Mouse (Mus musculus) limb, embryonic 14.5 days (tissue): Measurements from ENCODE around the gene Nr2e1. TPM values are rescaled to one million over a fixed set of nuclear protein-coding genes. Genes with fewer than 3 reads are reported as not detected.

ENCODE experiments used
- ATAC-seq: fragments of 200-750 bp; cut with Nextera tagmentation; 2 replicates; pipeline ENCODE4 v1.8.0; 2017; ENCODE audit warnings: low read depth, moderate number of reproducible peaks, moderate TSS enrichment; ENCODE audit not compliant: low FRiP score
- DNase-seq: peaks from one replicate; pipeline ENCODE4 v3.0.0-alpha.2; 2015; ENCODE audit warnings: low spot score
- H3K27ac ChIP-seq: fragments of 300-500 bp; sonication (generic); replicated peaks from 2 replicates; pipeline ENCODE4 v1.5.1; 2014; ENCODE audit warnings: low read depth, mild to moderate bottlenecking, low read length, moderate library complexity, mixed read lengths
- H3K27me3 ChIP-seq: fragments of 300-500 bp; sonication (generic); 2 replicates; pipeline ENCODE4 v1.6.1; 2014; ENCODE audit warnings: low read length, mixed read lengths; ENCODE audit not compliant: control insufficient read depth, insufficient read depth
- H3K36me3 ChIP-seq: fragments of 300-500 bp; sonication (generic); 2 replicates; pipeline ENCODE4 v1.6.1; 2014; ENCODE audit warnings: mild to moderate bottlenecking, low read length, moderate library complexity, mixed read lengths; ENCODE audit not compliant: control insufficient read depth, insufficient read depth
- H3K4me1 ChIP-seq: fragments of 300-500 bp; sonication (generic); 2 replicates; pipeline ENCODE4 v1.6.1; 2014; ENCODE audit warnings: antibody characterized with exemption, low read length, mixed read lengths; ENCODE audit not compliant: control insufficient read depth, insufficient read depth
- H3K4me2 ChIP-seq: fragments of 300-500 bp; sonication (generic); replicated peaks from 2 replicates; pipeline ENCODE4 v1.6.1; 2014; ENCODE audit warnings: low read depth, mild to moderate bottlenecking, low read length, moderate library complexity; ENCODE audit not compliant: severe bottlenecking
- H3K4me3 ChIP-seq: fragments of 300-500 bp; sonication (generic); replicated peaks from 2 replicates; pipeline ENCODE4 v1.5.1; 2014; ENCODE audit warnings: low read length
- H3K9ac ChIP-seq: fragments of 300-500 bp; sonication (generic); 2 replicates; pipeline ENCODE4 v1.6.1; 2014; ENCODE audit warnings: mild to moderate bottlenecking, low read depth, low read length, moderate library complexity; ENCODE audit not compliant: severe bottlenecking
- H3K9me3 ChIP-seq: fragments of 300-500 bp; sonication (generic); 2 replicates; pipeline ENCODE4 v1.6.1; 2016; ENCODE audit warnings: low read length; ENCODE audit not compliant: control insufficient read depth
- POLR2A ChIP-seq: fragments of 200-500 bp; IDR thresholded peaks from 2 replicates; pipeline ENCODE4 v1.8.0; 2012; ENCODE audit warnings: inconsistent platforms, mild to moderate bottlenecking, moderate library complexity, borderline replicate concordance; ENCODE audit not compliant: insufficient read depth, insufficient read length; ENCODE audit errors: extremely low read depth
- WGBS: fragments of 180-500 bp; shearing (Covaris S2); extraction: QIAGEN DNeasy Blood & Tissue Kit; methylation state at CpG from one replicate; pipeline ENCODE4 v1.1.7; 2014; 5-methylcytosine and 5-hydroxymethylcytosine counted together
- polyA plus RNA-seq, 2 experiments: library from polyadenylated mRNA; depleted of rRNA in 1 of 2; stranded (reverse) in 1 of 2; unstranded in 1 of 2; fragments of >200 nt; fragmentation: Nextera tagmentation in 1 of 2; extraction: Ambion mirVana in 1 of 2; gene quantifications; 2 replicates each; pipeline versions ENCODE4 v1.2.1 to v1.2.3; 2012 to 2014

Nr2e1 gene
- polyA plus RNA-seq, 2 experiments: 0.15 TPM; not detected in 1

DNA sequence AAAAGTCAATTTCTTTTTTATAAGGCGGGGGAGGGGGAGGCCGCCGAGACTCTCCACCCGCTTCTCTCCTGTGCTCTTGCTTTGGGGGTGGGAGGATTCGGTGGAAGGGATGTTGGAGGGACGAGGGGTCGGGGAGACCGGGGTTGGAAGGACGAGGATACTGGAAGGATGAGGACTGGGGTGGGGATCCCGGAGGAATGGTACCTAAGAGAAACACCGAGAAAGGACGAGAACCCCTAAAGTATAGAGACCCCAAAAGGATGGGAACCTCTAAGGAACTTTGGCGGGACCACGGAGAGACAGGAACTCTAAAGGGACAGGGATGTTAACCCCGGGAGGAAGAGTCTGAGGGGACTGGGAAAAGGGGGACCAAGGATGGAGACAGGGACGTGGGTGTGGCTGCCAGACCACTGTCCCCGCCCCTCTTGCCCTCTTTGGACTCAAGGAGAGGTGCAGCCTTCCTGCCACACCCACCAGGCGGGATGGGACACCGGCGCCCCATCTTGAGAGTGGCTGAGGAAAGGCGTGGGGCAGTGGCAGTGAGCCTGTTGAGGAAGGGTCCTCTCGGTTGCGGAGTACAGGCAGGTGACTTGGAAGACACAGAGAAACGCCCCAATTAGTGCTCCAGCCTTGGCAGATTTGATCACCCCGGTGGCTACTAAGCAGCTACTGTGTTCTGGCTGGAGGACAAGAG, 8.7 kb upstream of the Nr2e1 start:
- peak overlapping the region; percentile 25 for H3K4me3 ChIP-seq
- TF ChIP-seq POLR2A: no peak
- no peak for DNase-seq
- no peak overlapping the region for H3K27ac ChIP-seq
- peaks cover 85% of the 10 kb centered on the region for H3K27me3 ChIP-seq
- no peaks in the 10 kb centered on the region for H3K9me3 ChIP-seq
- H3K4me1 ChIP-seq: peaks cover 7% of the 10 kb centered on the region
- no peaks in the 10 kb centered on the region for H3K36me3 ChIP-seq
- H3K4me2 ChIP-seq: peak overlapping the region; percentile 47
- H3K9ac ChIP-seq: no peak overlapping the region
- WGBS: under 1% methylated on average over 25 of the region's 25 CpGs
- ATAC-seq: no peak

- H3K9me3 ChIP-seq: no peaks in the 10 kb centered on the region
- no peak overlapping the region for H3K27ac ChIP-seq
- under 1% methylated on average over 54 of the region's 67 CpGs for WGBS
- no peak overlapping the region for H3K9ac ChIP-seq
- peaks cover 93% of the 10 kb centered on the region for H3K27me3 ChIP-seq
- H3K4me1 ChIP-seq: peaks cover 7% of the 10 kb centered on the region
- peak overlapping the region; percentile 47 for H3K4me2 ChIP-seq
- TF ChIP-seq POLR2A: no peak
- ATAC-seq (no peak), DNase-seq (no peak)
- peak overlapping the region; percentile 25 for H3K4me3 ChIP-seq
- no peaks in the 10 kb centered on the region for H3K36me3 ChIP-seq
These were observed 8.0 kb upstream of the Nr2e1 start for GRCm38 (mm10) chr10:42591185-42591992.

DNA sequence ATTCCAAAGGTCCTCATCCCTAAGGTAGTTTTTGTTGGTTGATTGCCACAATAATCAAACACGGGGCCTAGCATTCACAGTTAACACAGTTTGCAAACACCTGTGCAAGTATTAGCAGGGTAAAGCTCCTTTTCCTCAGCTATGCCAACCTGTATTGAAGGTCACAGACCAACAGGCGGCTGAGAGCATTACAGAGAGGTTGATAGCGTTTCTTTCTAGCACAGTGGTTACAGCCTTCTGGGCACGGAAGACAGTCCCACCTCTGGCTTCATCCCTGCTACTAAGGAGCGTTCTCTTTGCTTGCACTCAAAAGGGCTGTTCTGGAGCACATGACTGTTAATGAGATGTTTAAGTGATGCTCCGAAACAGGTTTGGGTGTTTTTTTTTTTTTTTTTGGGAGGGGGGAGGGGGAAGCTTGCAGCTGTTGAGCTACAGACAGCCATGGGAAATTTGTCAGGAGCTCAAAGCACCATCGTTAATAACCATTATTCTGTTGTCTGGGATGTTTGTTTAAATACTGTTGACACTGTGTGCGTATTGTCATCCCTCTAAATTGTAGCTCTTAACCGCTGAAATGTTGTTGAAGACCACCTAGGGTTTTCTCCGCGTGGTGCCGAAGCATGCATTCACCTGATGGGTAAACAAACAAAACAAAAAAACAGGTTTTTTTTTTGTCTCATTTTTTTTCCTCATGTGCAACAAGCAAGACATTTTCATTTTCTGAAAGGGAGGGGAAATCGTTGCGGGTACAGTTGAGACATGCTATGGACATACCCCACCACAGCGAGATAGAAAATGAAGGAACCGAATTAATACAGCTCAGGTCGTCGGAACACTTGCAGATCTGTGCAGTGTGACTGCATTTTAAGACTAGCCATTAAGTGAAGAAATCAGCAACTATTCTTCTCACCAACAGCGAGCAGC, 7.1 kb upstream of the Nr2e1 start:
- Histone ChIP-seq H3K9me3 (no peaks in the 10 kb centered on the region), H3K4me1 (peaks cover 7% of the 10 kb centered on the region), H3K4me2 (no peak overlapping the region), H3K4me3 (no peak overlapping the region), H3K27ac (no peak overlapping the region), H3K9ac (no peak overlapping the region), H3K36me3 (no peaks in the 10 kb centered on the region), H3K27me3 (peaks cover 98% of the 10 kb centered on the region)
- WGBS: 4% methylated on average over 19 of the region's 19 CpGs
- no peak for DNase-seq
- ATAC-seq: no peak
- TF ChIP-seq POLR2A: no peak

- Histone ChIP-seq H3K9me3 (no peaks in the 10 kb centered on the region), H3K27me3 (peaks cover 98% of the 10 kb centered on the region), H3K4me1 (peaks cover 7% of the 10 kb centered on the region), H3K36me3 (no peaks in the 10 kb centered on the region), H3K27ac (no peak overlapping the region), H3K9ac (no peak overlapping the region), H3K4me2 (no peak overlapping the region), H3K4me3 (no peak overlapping the region)
- ATAC-seq (no peak), DNase-seq (no peak)
- TF ChIP-seq POLR2A: no peak
- WGBS: 2% methylated on average over 5 of the region's 5 CpGs
These were observed 6.1 kb upstream of the Nr2e1 start for GRCm38 (mm10) chr10:42589505-42589904.
